ENCODE assay signal across 8 mouse cellular contexts in genomic region chr4:114405682-114406354, GRCm38 (mm10). TPM values are rescaled to one million over a fixed set of nuclear protein-coding genes. Genes with fewer than 3 reads are reported as not detected.
DNase-seq lines count a peak whose midpoint lies in the region; ATAC-seq and TF ChIP-seq lines count a peak whose summit lies in the region.

No protein-coding gene starts in this region.

- peak; percentile 96 for TF ChIP-seq CTCF in liver, adult 2 months (IDR thresholded peaks at IDR 0.05; ENCODE audit: low read depth, low read length)

- DNase-seq in 3T3-L1 (ENCODE audit: low read depth, low spot score): peak; percentile 96
- DNase-seq in c-Kit-positive CD71-negative TER-119-negative erythroid progenitor cells, embryonic 14.5 days (ENCODE audit: low read depth): peak; percentile 55
- DNase-seq in forebrain, embryonic 10.5 days (ENCODE audit: extremely low spot score, low spot score): peak; percentile 93
- peak; percentile 95 for DNase-seq in kidney, postnatal 10 days
- peak; percentile 81 for DNase-seq in liver, adult 2 months (ENCODE audit: extremely low read depth, low read depth, low spot score)
- DNase-seq in spleen, postnatal 4 days (ENCODE audit: low spot score in 2 of 2): peak; percentile 54 to 77

- 0 out of 2 replicates have a peak, but pooled peaks cover 4% of the 10 kb centered on the region for H3K36me3 ChIP-seq in forebrain, embryonic 10.5 days (replicated peaks)
- H3K36me3 ChIP-seq in heart, embryonic 14.5 days (ENCODE audit: control insufficient read depth, insufficient read depth, low read length): no peaks in the 10 kb centered on the region
- no peaks in the 10 kb centered on the region for H3K36me3 ChIP-seq in liver, adult 2 months (ENCODE audit: control insufficient read depth, insufficient read depth, low read length)
- H3K36me3 ChIP-seq in myocyte (ENCODE audit: control insufficient read depth, insufficient read depth): no peaks in the 10 kb centered on the region

- H3K4me1 ChIP-seq in forebrain, embryonic 10.5 days: peaks cover 47% of the 10 kb centered on the region
- H3K4me1 ChIP-seq in heart, embryonic 14.5 days (ENCODE audit: control insufficient read depth in 2 of 2, insufficient read depth in 2 of 2, low read length in 2 of 2): peaks cover 7 to 11% of the 10 kb centered on the region in 2 experiments; a peak in 3 of 4 replicates
- no peaks in the 10 kb centered on the region for H3K4me1 ChIP-seq in liver, adult 2 months (ENCODE audit: control insufficient read depth, insufficient read depth, low read length)

- WGBS in forebrain, embryonic 10.5 days: under 1% methylated on average over 52 of the region's 74 CpGs
- under 1% methylated on average over 31 of the region's 74 CpGs for WGBS in heart, embryonic 14.5 days
- WGBS in liver, adult 2 months: under 1% methylated on average over 53 of the region's 74 CpGs

- H3K9me3 ChIP-seq in forebrain, embryonic 10.5 days: no peaks in the 10 kb centered on the region
- no peaks in the 10 kb centered on the region for H3K9me3 ChIP-seq in heart, embryonic 14.5 days (ENCODE audit: control insufficient read depth, low read length)

- H3K27me3 ChIP-seq in forebrain, embryonic 10.5 days (ENCODE audit: poor library complexity, severe bottlenecking): peaks cover 57% of the 10 kb centered on the region
- H3K27me3 ChIP-seq in heart, embryonic 14.5 days (ENCODE audit: control insufficient read depth, insufficient read depth, low read length): peaks cover 81% of the 10 kb centered on the region
- peaks cover 7% of the 10 kb centered on the region; the same call in 1 of the 2 replicates for H3K27me3 ChIP-seq in liver, adult 2 months (ENCODE audit: control insufficient read depth, insufficient read depth, low read length)
- peaks cover 23% of the 10 kb centered on the region for H3K27me3 ChIP-seq in myocyte (ENCODE audit: control insufficient read depth, insufficient read depth, insufficient read length)

- peak overlapping the region; percentile 85 for H3K4me3 ChIP-seq in forebrain, embryonic 10.5 days
- peak overlapping the region; percentile 60 to 69 for H3K4me3 ChIP-seq in heart, embryonic 14.5 days (ENCODE audit: control insufficient read depth in 1 of 2, insufficient read depth in 1 of 2, low read depth in 1 of 2, low read length in 2 of 2)
- H3K4me3 ChIP-seq in liver, adult 2 months (ENCODE audit: insufficient read depth, low read depth, low read length): peak overlapping the region; percentile 52
- peak overlapping the region; percentile 19 for H3K4me3 ChIP-seq in myocyte

- peak overlapping the region; percentile 85 for H3K4me2 ChIP-seq in heart, embryonic 14.5 days (ENCODE audit: low read length)
- peak overlapping the region; percentile 65 for H3K4me2 ChIP-seq in myocyte (ENCODE audit: low read depth)

- no peak for TF ChIP-seq POLR2A in liver, adult 2 months (IDR thresholded peaks at IDR 0.05; ENCODE audit: extremely low read depth, insufficient read depth, low read length)
- no peak for TF ChIP-seq POLR2A in myocyte (IDR thresholded peaks at IDR 0.05; ENCODE audit: insufficient read length, low read depth)

- peak; percentile 78 for ATAC-seq in heart, embryonic 14.5 days (ENCODE audit: insufficient number of reproducible peaks, insufficient read depth, low FRiP score, low read depth)

- no peaks in the 10 kb centered on the region for H3K79me2 ChIP-seq in liver, adult 2 months (ENCODE audit: control insufficient read depth, insufficient read depth, low read length)
- no peaks in the 10 kb centered on the region for H3K79me2 ChIP-seq in myocyte (ENCODE audit: control insufficient read depth, insufficient read depth)

- H3ac ChIP-seq in myocyte (ENCODE audit: control insufficient read depth, insufficient read length): peak overlapping the region; percentile 12

- peak overlapping the region; percentile 73 for H3K9ac ChIP-seq in heart, embryonic 14.5 days (ENCODE audit: low read length)
- peak overlapping the region; percentile 79 for H3K9ac ChIP-seq in liver, adult 2 months (ENCODE audit: low read depth, low read length)

- H3K27ac ChIP-seq in forebrain, embryonic 10.5 days: peak overlapping the region; percentile 94
- peak overlapping the region; percentile 52 to 65 for H3K27ac ChIP-seq in heart, embryonic 14.5 days (replicated peaks in 1 of 2; ENCODE audit: control insufficient read depth in 1 of 2, insufficient read depth in 1 of 2, low read depth in 2 of 2, low read length in 2 of 2)
- H3K27ac ChIP-seq in liver, adult 2 months (replicated peaks; ENCODE audit: insufficient read depth, low read depth, low read length): no peak overlapping the region

TF ChIP-seq in myocyte, 11 proteins besides CTCF, POLR2A, EP300 and RAD21:
- TF ChIP-seq TCF12 (IDR thresholded peaks at IDR 0.05; ENCODE audit: insufficient read depth, poor library complexity, severe bottlenecking): no peak
- TF ChIP-seq MYOG (IDR thresholded peaks at IDR 0.05; ENCODE audit: control insufficient read depth in 1 of 3, insufficient read depth in 1 of 3, insufficient read length in 2 of 3, low read depth in 2 of 3): no peak
- TF ChIP-seq USF1 (IDR thresholded peaks at IDR 0.05; ENCODE audit: low read depth): no peak
- no peak for TF ChIP-seq SRF (IDR thresholded peaks at IDR 0.05; ENCODE audit: control insufficient read depth, insufficient read length, low read depth)
- TF ChIP-seq MYOD1 (IDR thresholded peaks at IDR 0.05; ENCODE audit: control insufficient read depth in 1 of 3, insufficient read length in 2 of 3, low read depth in 2 of 3): no peak
- no peak for TF ChIP-seq REST (IDR thresholded peaks at IDR 0.05; ENCODE audit: insufficient read depth, insufficient read length)
- TF ChIP-seq E2F4 (IDR thresholded peaks at IDR 0.05; ENCODE audit: insufficient read depth): no peak
- TF ChIP-seq MAX (IDR thresholded peaks at IDR 0.05; ENCODE audit: low read depth): no peak

RNA-seq across cellular contexts. Expression of gene Trabd2b, which starts 0.7 kb away (rescaled TPM):
- 1.00 and 1.0 TPM in 2 replicates for polyA plus RNA-seq in forebrain, embryonic 10.5 days (2016; fragmentation: Nextera tagmentation; extraction: Ambion mirVana)
- polyA plus RNA-seq in heart, embryonic 14.5 days (2014; fragmentation: Nextera tagmentation; extraction: Ambion mirVana): 1.9 and 2.7 TPM in 2 replicates
- total RNA-seq in liver, adult 2 months (2014; rRNA removed): 0.07 and 0.09 TPM in 2 replicates
- polyA plus RNA-seq in liver, adult 2 months (2012; rRNA removed): 0.07 and 0.10 TPM in 2 replicates
- 0.79 TPM for polyA plus RNA-seq in myocyte (2012; fragmentation: generic; extraction: Trizol)

Comparison
In these comparisons a context has a peak if more than half of its experiments do, and no peak if none do; other contexts are left out.
1. H3K4me3 ChIP-seq: peak in every context shown above with its lines; median percentile 85 in forebrain, embryonic 10.5 days; 64 in heart, embryonic 14.5 days; 52 in liver, adult 2 months; 19 in myocyte.